Mouse (Mus musculus) lung, postnatal 0 days (tissue): ENCODE measurements around the gene Gabbr2.

Source experiments
- CTCF ChIP-seq: IDR thresholded peaks from 2 replicates; pipeline ENCODE4 v1.5.1; 2016; ENCODE audit warnings: antibody characterized with exemption, mild to moderate bottlenecking
- EP300 ChIP-seq: IDR thresholded peaks from 2 replicates; pipeline ENCODE4 v1.6.1; 2016; ENCODE audit warnings: antibody characterized with exemption, mild to moderate bottlenecking, control low read depth

- no peak for TF ChIP-seq CTCF
- TF ChIP-seq EP300: no peak
These were observed 93.1 kb downstream of the Gabbr2 start for GRCm38 (mm10) chr4:46898546-46898945.
